Mouse (Mus musculus): Measurements from ENCODE around the gene Ubox5.
A peak's percentile ranks its signal among the peaks of the same experiment; 100 is the strongest.
"Not testable (repeated sequence)": the region's sequence is repeated elsewhere in the genome, so short reads cannot be mapped to it uniquely, and the experiment has no call there.

Gene Ubox5

GRCm38 (mm10) chr2:130577021-130577420, 52.8 kb downstream of the Ubox5 start:
- DNase-seq (ENCODE audit: low spot score in 2 of 2), result no peak

DNA sequence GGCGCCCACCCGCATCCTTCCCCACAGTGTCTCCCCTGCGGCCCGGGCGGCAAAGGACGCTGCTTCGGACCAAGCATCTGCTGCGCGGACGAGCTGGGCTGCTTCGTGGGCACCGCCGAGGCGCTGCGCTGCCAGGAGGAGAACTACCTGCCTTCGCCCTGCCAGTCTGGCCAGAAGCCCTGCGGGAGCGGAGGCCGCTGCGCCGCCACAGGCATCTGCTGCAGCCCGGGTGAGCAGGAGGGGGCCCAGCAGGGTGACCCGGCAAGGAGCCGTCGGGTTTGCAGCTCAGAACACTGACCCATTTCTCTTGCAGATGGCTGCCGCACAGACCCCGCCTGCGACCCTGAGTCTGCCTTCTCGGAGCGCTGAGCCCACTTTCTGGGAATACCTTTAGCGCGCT, 53.3 kb downstream of the Ubox5 start:
- DNase-seq (ENCODE audit: low spot score in 2 of 2), result not testable (repeated sequence)

DNA sequence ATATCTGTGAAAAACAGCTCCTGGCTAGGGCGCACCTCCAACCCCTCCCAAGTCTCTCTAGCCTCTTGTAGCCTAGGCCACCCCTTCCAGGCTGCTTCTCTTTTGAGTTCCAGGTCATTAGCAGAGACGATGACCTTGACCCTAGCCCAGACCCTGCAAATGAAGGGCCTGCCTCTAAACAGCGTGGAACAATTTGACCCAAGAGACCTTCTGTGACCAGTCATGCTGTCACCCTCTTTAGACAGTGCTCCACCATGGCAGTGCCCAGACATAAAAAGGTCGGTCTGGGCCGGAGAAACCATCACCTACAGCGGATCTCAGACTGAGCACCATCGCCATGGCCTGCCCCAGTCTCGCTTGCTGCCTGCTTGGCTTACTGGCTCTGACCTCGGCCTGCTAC, 54.0 kb downstream of the Ubox5 start, which contains the start of gene Oxt:
Gene Oxt, plus strand, starts transcription at position 301 of the 400 bp plus-strand sequence.
- DNase-seq (ENCODE audit: low spot score in 2 of 2), result no peak

DNA sequence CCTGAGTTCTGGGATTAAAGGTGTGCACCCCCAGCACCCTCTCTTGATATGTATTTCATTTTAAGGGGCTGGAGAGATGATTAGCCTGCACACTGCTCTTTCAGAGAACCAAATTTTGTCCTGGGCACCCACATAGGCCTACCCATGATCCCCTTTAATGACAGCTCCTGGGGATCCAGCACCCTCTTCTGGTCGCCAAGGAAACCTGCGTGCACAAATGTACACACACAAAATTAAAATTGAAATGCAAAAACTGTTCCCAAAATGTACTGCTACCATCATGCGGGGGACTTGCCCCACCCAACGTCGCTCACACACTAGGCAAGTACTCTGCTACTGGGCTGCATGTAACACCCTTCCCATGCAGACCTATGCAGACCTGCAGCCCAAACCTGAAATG, 54.9 kb downstream of the Ubox5 start:
- no peak for DNase-seq (ENCODE audit: low spot score in 2 of 2)

GRCm38 (mm10) chr2:130569926-130570325, 59.9 kb downstream of the Ubox5 start:
- no peak for DNase-seq (ENCODE audit: low spot score in 2 of 2)

- no peak for DNase-seq (ENCODE audit: low spot score in 2 of 2)
Observed at GRCm38 (mm10) chr2:130568921-130569320, 60.9 kb downstream of the Ubox5 start.

- no peak for DNase-seq (ENCODE audit: low spot score in 2 of 2)
Observed at GRCm38 (mm10) chr2:130564983-130565382, 64.9 kb downstream of the Ubox5 start.

GRCm38 (mm10) chr2:130564063-130564462, 65.8 kb downstream of the Ubox5 start:
- no peak for DNase-seq (ENCODE audit: low spot score in 2 of 2)

GRCm38 (mm10) chr2:130563212-130564055, 66.4 kb downstream of the Ubox5 start, which contains the start of gene Mrps26:
TSS of gene Mrps26 (plus strand) at chr2:130563742.
- peak; percentile 88 to 93 for DNase-seq (ENCODE audit: low spot score in 2 of 2)

- DNase-seq (ENCODE audit: low spot score in 2 of 2), result no peak
Observed at GRCm38 (mm10) chr2:130558015-130558414, 71.8 kb downstream of the Ubox5 start.

GRCm38 (mm10) chr2:130557462-130557861, 72.4 kb downstream of the Ubox5 start:
- no peak for DNase-seq (ENCODE audit: low spot score in 2 of 2)

GRCm38 (mm10) chr2:130556292-130556691, 73.5 kb downstream of the Ubox5 start:
- DNase-seq (ENCODE audit: low spot score in 2 of 2), result no peak

DNA sequence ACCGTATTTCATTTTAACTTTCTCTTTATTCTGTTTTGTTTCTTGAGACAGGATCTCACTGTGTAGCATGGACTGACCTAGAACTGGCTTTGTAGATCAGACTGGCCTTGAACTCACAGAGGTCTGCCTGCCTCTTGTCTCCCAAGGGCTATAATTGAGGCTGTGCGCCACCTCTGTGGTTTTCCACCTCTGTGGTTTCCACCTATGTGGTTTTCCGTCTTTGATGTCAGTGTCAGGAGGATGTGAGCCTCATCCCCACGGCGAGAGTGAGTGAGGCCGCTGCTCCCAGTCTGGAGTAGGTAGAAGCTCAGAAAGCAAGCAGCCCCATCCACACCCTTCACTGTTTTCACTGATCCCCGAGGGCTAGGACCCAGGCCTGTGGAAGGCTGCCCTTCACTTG, 75.0 kb downstream of the Ubox5 start:
- DNase-seq (ENCODE audit: low spot score in 2 of 2), result no peak

DNA sequence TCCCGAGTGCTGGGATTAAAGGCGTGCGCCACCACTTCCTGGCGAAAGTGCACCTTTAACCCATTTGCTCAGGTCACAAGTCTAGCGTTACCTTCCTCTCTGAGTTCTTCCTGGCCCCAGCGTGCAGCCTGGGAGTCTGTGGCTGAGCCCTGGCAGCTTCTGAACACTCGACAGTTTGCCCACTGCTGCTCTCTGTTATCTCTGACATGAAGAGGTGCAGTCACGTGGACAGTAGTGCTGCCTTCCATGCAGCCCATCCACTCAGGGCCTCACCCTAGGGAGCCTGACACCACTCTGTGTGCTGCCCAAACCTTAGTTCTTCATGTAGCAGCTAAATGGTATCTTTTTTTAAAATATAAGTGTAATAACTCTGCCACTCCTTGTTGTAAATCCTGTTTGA, 82.9 kb downstream of the Ubox5 start:
- no peak for DNase-seq (ENCODE audit: low spot score in 2 of 2)

- peak in 1 of 2 experiments; percentile 22 for DNase-seq (ENCODE audit: low spot score in 2 of 2)
Observed at GRCm38 (mm10) chr2:130540266-130540665, 89.6 kb downstream of the Ubox5 start.

Data from spleen, postnatal 4 days (tissue).